In the genomic region with DNA sequence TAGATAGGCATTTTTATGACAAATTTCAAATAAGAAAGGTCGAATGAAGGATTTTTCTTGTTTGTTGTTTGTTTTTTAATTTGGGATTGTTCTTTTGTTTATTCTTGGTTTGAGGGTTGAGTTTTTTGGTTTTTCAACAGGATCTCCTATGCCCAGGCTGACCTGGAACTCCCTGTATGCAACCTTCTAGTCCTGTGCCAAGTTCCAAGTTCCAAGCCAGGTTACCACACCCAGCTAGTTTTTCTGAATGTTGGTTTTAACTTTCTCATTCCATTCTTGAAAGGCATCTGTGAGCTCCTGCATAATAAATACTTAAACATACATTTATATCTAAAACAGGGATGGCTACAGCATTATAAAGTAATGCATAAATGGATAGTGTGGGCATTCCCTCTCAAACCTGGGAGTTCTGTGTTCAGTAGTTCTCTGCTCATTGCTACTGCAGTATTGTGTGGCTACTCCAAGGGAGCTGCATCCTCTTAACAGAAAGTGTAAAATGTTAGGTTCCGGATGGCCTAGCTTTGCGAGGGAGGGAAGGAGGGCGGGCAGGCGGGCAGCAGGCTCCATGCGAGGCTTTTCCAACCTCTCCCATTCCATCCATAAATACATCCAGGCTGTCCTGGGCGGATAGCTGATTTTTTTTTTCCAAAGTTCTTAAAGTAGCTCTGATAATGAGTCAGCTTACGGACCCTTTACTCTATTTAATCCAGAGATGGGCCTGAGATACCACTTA, we compare ENCODE assay signal across 15 mouse cellular contexts. TPM values are rescaled to one million over a fixed set of nuclear protein-coding genes. Genes with fewer than 3 reads are reported as not detected.
DNase-seq lines count a peak whose midpoint lies in the region; ATAC-seq and TF ChIP-seq lines count a peak whose summit lies in the region.
"Had no signal": no experiment of that assay in that cellular context is flagged by ENCODE, and none has a peak within 500 bp of the region (broad histone marks: within the 10 kb centered on the region; RNA-seq: fewer than 3 reads in every experiment).

No protein-coding gene starts in this region.

- no peak for ATAC-seq in G1E (ENCODE audit: extremely low read depth, insufficient number of reproducible peaks, low FRiP score, poor library complexity, severe bottlenecking)
- ATAC-seq in frontal cortex, adult (ENCODE audit: low TSS enrichment): no peak
- ATAC-seq: intestine, embryonic 16.5 days; liver, embryonic 12.5 days had no signal

- H3K27me3 ChIP-seq in G1E (ENCODE audit: insufficient read depth, low read length): no peaks in the 10 kb centered on the region
- H3K27me3 ChIP-seq: heart, embryonic 15.5 days; liver, embryonic 12.5 days had no signal

- no peak for TF ChIP-seq CTCF in G1E (IDR thresholded peaks at IDR 0.05; ENCODE audit: low read depth, low read length)

- DNase-seq in cerebellum, adult 18-20 months: peak; percentile 29 to 41
- no peak for DNase-seq in cerebellum, adult 8-10 months
- DNase-seq in kidney, adult 9 months: peak; percentile 50
- no peak for DNase-seq in kidney, adult 11 months
- DNase-seq in G1E (ENCODE audit: low spot score): no peak
- peak; percentile 33 to 47 for DNase-seq in kidney, postnatal 36 days
- no peak for DNase-seq in spleen, postnatal 4 days (ENCODE audit: low spot score in 2 of 2)
- DNase-seq: gastrocnemius, postnatal 14 days; thymus, postnatal 14 days had no signal

- peaks cover 69% of the 10 kb centered on the region for H3K4me1 ChIP-seq in G1E (ENCODE audit: insufficient read depth, low read depth, low read length)

- peak overlapping the region; percentile 98 for H3K4me3 ChIP-seq in G1E (ENCODE audit: low read depth, low read length)
- H3K4me3 ChIP-seq: heart, embryonic 15.5 days; liver, embryonic 12.5 days had no signal

- H3K36me3 ChIP-seq in G1E (replicated peaks): peaks cover 42% of the 10 kb centered on the region

- peaks cover 3% of the 10 kb centered on the region for H3K9me3 ChIP-seq in G1E (replicated peaks)
- H3K9me3 ChIP-seq: heart, embryonic 15.5 days; liver, embryonic 12.5 days had no signal

RNA-seq across cellular contexts. Expression of a gene that starts 2.9 kb away (rescaled TPM):
- not detected in 2 replicates for total RNA-seq in G1E (2014; fragmentation: Nextera tagmentation)
- total RNA-seq in G1E (2017): not detected in 2 replicates
- polyA plus RNA-seq in G1E (2012): not detected in 2 replicates
- total RNA-seq: adrenal gland, postnatal 4 days; gastrocnemius, postnatal 14 days had no signal
- polyA plus RNA-seq: heart, embryonic 15.5 days; intestine, embryonic 16.5 days; liver, embryonic 12.5 days; macrophage had no signal

RNA-seq across cellular contexts. Expression of a gene that starts 3.0 kb away (rescaled TPM):
- total RNA-seq in G1E (2014; fragmentation: Nextera tagmentation) (350 and 399 TPM in 2 replicates), G1E (2017) (977 and 998 TPM in 2 replicates)
- 153 and 174 TPM in 2 replicates for polyA plus RNA-seq in G1E (2012)

RNA-seq across cellular contexts. Expression of a gene that starts 38.0 kb away (rescaled TPM):
- not detected in 2 replicates for total RNA-seq in G1E (2014; fragmentation: Nextera tagmentation)
- 0.05 and 0.12 TPM in 2 replicates for total RNA-seq in G1E (2017)
- polyA plus RNA-seq in G1E (2012): not detected in 2 replicates
- polyA plus RNA-seq: macrophage had no signal

RNA-seq across cellular contexts. Expression of a gene that starts 53.1 kb away (rescaled TPM):
- total RNA-seq in G1E (2014; fragmentation: Nextera tagmentation): 393 and 534 TPM in 2 replicates
- 60.3 and 62.5 TPM in 2 replicates for total RNA-seq in G1E (2017)
- 5.2 and 5.9 TPM in 2 replicates for polyA plus RNA-seq in G1E (2012)
- total RNA-seq: adrenal gland, postnatal 4 days; gastrocnemius, postnatal 14 days had no signal
- polyA plus RNA-seq: heart, embryonic 15.5 days; intestine, embryonic 16.5 days; liver, embryonic 12.5 days; macrophage had no signal

Comparison
In these comparisons a context has a peak if more than half of its experiments do, and no peak if none do; other contexts are left out.
1. DNase-seq: peak in cerebellum, adult 18-20 months (2 of 2), kidney, adult 9 months (single experiment) and kidney, postnatal 36 days (2 of 2); none in cerebellum, adult 8-10 months (single experiment), kidney, adult 11 months (single experiment), G1E (single experiment) and spleen, postnatal 4 days (0 of 2).